Mouse (Mus musculus): Measurements from ENCODE around the gene Rtl1. TPM values are rescaled to one million over a fixed set of nuclear protein-coding genes. Genes with fewer than 3 reads are reported as not detected.

Gene Rtl1
- total RNA-seq, 2 experiments from 2014 or later: not detected

GRCm38 (mm10) chr12:109594961-109595360 is 5.2 kb downstream of the Rtl1 start:
- no peak for ATAC-seq (replicated peaks; ENCODE audit: low FRiP score, poor library complexity, severe bottlenecking)

- no peak for ATAC-seq (replicated peaks; ENCODE audit: low FRiP score, poor library complexity, severe bottlenecking)
Observed at GRCm38 (mm10) chr12:109582185-109582584, 17.9 kb downstream of the Rtl1 start.

DNA sequence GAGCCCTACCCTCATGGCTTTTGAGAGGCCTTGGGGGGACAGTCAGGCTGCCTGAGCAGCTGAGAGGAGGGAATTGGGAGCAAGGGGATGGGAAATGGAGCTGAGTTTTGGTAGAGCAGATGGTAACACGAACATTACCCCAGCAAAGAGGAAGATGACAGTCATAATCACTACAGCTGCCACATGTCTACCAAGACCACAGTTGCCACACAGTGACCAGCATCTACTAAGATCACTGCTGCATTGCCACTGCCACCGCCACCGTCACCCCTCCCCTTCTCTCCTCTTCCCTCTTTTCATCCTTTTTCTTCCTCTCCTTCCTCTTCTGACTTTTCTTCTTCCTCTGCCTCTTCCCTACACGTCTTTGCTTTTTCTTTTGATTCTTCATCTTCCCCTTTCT is 27.9 kb downstream of the Rtl1 start:
- no peak for ATAC-seq (replicated peaks; ENCODE audit: low FRiP score, poor library complexity, severe bottlenecking)

GRCm38 (mm10) chr12:109560111-109560695 is 39.9 kb downstream of the Rtl1 start:
- no peak for ATAC-seq (replicated peaks; ENCODE audit: low FRiP score, poor library complexity, severe bottlenecking)

- no peak for ATAC-seq (replicated peaks; ENCODE audit: low FRiP score, poor library complexity, severe bottlenecking)
Observed at GRCm38 (mm10) chr12:109558891-109559487, 41.1 kb downstream of the Rtl1 start.

- no peak for ATAC-seq (replicated peaks; ENCODE audit: low FRiP score, poor library complexity, severe bottlenecking)
Observed at GRCm38 (mm10) chr12:109558226-109558824, 41.8 kb downstream of the Rtl1 start.

DNA sequence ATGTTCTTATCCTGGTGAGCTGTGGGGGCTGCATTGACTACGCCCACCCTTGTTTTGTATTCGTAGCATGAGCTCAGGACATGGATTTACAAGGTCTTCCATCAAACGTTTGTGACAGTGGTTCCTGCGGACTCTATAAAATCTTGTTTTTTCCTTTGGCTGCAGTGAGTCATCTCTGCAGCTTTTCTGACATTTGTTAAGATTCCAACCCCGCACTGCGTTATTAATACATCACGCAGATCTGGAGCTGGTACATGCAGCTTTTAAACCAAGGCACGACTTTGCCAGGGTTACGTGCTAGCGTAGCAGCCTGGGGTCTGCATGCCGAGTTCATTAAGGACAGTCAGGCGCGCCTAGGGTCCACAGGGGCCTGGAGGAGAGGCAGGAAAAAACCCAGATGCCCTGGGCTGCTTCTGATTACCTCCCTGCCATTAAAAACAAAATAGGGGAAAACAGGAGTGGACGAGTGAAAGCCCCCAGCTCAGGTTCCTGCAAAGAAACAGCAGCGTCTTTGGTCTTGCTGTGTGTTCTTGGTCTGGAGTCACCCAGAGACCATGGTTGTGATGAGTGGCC is 44.2 kb downstream of the Rtl1 start:
- ATAC-seq (replicated peaks; ENCODE audit: low FRiP score, poor library complexity, severe bottlenecking): no peak

- ATAC-seq (replicated peaks; ENCODE audit: low FRiP score, poor library complexity, severe bottlenecking): no peak
Observed at GRCm38 (mm10) chr12:109553568-109553967, 46.6 kb downstream of the Rtl1 start.

DNA sequence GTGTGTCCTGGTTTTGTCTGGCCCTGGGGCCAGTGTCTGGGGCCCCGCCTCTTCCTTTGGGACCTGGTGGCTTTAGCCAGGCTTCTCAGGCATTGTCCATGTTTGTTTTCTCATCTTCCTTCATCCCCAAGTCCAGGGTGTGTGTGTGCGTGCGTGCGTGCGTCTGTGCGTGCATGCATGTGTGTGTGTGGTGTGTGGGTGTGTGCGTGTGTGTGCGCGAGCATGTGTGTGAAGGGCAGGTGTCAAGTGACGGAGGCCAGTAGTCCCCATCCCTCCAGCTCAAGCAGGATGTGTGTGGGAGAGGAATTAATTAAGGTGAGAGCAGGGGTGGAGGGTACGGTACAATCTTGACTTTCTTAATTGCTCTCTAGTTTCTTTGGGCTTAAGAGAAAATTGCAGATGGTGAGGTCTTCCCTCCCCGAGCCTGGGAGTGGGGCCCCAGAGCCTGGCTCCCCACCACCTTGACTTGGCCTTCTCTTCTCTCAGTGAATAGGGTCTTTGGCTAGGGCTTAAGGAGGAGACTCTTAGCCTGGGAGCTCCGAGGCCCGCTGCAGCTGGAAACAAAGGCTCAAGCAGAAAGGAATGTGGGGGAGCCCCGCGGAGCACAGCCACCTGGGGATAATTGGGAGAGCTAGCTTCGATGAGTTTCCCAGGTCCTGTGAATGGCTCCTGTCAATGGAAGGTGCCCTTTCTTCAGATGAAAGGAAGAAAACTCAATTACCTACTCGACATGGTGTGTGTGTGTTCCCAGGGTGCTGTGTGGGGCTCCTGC is 47.2 kb downstream of the Rtl1 start:
- ATAC-seq (replicated peaks; ENCODE audit: low FRiP score, poor library complexity, severe bottlenecking): no peak

GRCm38 (mm10) chr12:109551771-109552170 is 48.4 kb downstream of the Rtl1 start:
- no peak for ATAC-seq (replicated peaks; ENCODE audit: low FRiP score, poor library complexity, severe bottlenecking)

DNA sequence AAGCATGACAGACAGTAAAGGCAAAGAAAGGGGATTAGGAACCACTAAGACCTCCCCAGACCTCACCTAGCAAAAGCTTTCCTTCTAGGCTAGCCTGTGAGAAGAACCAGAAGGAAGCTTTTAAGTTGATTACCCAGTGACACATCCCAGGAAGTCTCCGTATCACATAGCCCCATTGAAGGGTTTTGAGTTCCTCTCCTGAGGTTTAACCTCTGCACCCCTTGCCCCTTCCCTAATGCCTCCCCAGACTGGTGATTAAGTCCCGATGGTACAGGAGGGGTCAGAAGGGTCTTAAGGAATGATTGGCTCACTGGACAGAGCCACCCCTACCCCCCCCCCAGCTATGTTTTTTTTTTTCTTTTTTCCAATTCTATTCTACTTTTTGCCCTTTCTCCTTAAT is 53.0 kb downstream of the Rtl1 start:
- no peak for ATAC-seq (replicated peaks; ENCODE audit: low FRiP score, poor library complexity, severe bottlenecking)

GRCm38 (mm10) chr12:109545875-109546732 is 54.0 kb downstream of the Rtl1 start:
- ATAC-seq (replicated peaks; ENCODE audit: low FRiP score, poor library complexity, severe bottlenecking): no peak

DNA sequence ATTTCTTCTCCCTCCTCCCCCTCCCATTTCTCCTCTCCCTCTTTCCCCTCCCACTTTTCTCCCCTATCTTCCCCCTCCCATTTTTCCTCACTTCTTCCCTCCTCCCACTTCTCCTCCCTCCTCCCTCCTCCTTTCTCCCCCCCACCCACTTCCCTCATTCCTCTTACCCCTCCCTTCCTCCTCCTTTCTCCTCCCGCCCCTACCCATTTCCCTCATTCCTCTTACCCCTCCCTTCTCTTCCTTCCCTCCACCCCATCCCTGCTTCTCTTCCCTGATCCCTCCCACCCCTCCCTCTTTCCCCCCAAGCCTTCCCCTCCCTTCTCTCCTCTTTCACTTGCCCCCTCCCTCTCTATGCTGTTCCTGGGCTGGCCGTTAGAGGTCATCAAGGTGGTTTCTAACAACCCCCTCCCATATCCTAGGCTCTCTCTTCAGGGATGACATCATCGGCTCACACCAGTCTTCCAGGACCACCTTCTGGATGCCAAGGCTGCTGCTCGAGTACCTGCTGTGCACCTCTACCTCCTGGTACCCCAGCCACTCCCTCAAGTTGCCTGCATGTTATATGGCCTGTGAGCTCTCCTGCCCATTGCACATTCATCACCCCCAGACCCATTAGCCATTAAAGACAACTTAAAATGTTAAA is 56.7 kb downstream of the Rtl1 start:
- no peak for ATAC-seq (replicated peaks; ENCODE audit: low FRiP score, poor library complexity, severe bottlenecking)

- ATAC-seq (replicated peaks; ENCODE audit: low FRiP score, poor library complexity, severe bottlenecking): no peak
Observed at GRCm38 (mm10) chr12:109542635-109543249, 57.4 kb downstream of the Rtl1 start.

DNA sequence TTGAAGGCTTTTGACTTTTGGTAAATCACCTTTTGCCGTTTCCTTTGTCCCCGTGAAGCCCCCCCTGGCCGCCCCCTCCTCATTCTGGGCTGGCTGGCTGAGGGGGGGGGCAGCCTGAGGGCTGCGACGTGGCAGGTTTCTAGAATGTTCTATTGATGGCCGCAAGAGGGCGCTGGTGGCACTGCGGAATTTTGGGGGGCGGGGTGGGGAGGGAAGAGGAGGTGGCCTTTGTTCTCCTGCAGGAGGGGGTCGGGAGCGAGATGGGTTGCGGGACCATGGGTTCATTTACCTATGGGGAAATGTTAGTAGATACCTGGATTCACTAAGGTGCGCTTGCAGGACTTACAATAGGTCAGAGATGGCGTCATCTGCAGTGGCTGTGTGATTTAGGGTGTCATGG is 58.1 kb downstream of the Rtl1 start:
- no peak for ATAC-seq (replicated peaks; ENCODE audit: low FRiP score, poor library complexity, severe bottlenecking)

GRCm38 (mm10) chr12:109541540-109541899 is 58.6 kb downstream of the Rtl1 start:
- ATAC-seq (replicated peaks; ENCODE audit: low FRiP score, poor library complexity, severe bottlenecking): no peak

- no peak for ATAC-seq (replicated peaks; ENCODE audit: low FRiP score, poor library complexity, severe bottlenecking)
Observed at GRCm38 (mm10) chr12:109540739-109541539, 59.2 kb downstream of the Rtl1 start.

GRCm38 (mm10) chr12:109539950-109540349 is 60.2 kb downstream of the Rtl1 start:
- ATAC-seq (replicated peaks; ENCODE audit: low FRiP score, poor library complexity, severe bottlenecking): no peak

Data from erythroid progenitor cell, adult 5-6 weeks (primary cell).